2 mouse cellular contexts compared by ENCODE assay signal in genomic region chr1:75187914-75188483, GRCm38 (mm10).
A peak's percentile ranks its signal among the peaks of the same experiment; 100 is the strongest.
TF ChIP-seq lines count a peak whose summit lies in the region.

No protein-coding gene starts in this region.

TF ChIP-seq in CH12.LX, 34 proteins besides CTCF, POLR2A, EP300 and RAD21:
- no peak for TF ChIP-seq JUND (conservative IDR thresholded peaks at IDR 0.05; ENCODE audit: low read depth, low read length)
- no peak for TF ChIP-seq MXI1 (IDR thresholded peaks at IDR 0.05; ENCODE audit: low read depth, low read length)
TF ChIP-seq in CH12.LX: peak in this region for 0.

TF ChIP-seq in MEL, 35 proteins besides CTCF, POLR2A, EP300 and RAD21:
- TF ChIP-seq MYC (IDR thresholded peaks at IDR 0.05; ENCODE audit: low read depth, low read length) = peak; percentile 77; the same call in 1 of the 2 replicates
- TF ChIP-seq MAX (IDR thresholded peaks at IDR 0.05; ENCODE audit: low read length) = peak; percentile 42; the same call in 1 of the 2 replicates
- TF ChIP-seq MAFK (IDR thresholded peaks at IDR 0.05; ENCODE audit: borderline replicate concordance, low read depth, low read length) = no peak
- TF ChIP-seq E2F4 (IDR thresholded peaks at IDR 0.05; ENCODE audit: borderline replicate concordance, low read depth, low read length) = no peak
- TF ChIP-seq SMC3 (IDR thresholded peaks at IDR 0.05; ENCODE audit: low read depth, low read length) = no peak
- TF ChIP-seq MEF2A (IDR thresholded peaks at IDR 0.05; ENCODE audit: extremely low read depth, insufficient replicate concordance, low read depth, low read length, poor library complexity, severe bottlenecking) = no peak
- no peak for TF ChIP-seq ZMIZ1 (IDR thresholded peaks at IDR 0.05; ENCODE audit: low read depth, low read length)
- peak; percentile 95 for TF ChIP-seq TBP (IDR thresholded peaks at IDR 0.05; ENCODE audit: low read depth, low read length)
- TF ChIP-seq CHD1 (IDR thresholded peaks at IDR 0.05; ENCODE audit: low read depth, low read length) = no peak
- peak; percentile 47; the same call in 1 of the 2 replicates for TF ChIP-seq HCFC1 (IDR thresholded peaks at IDR 0.05; ENCODE audit: low read depth, low read length)
- peak; percentile 88 for TF ChIP-seq ETS1 (IDR thresholded peaks at IDR 0.05; ENCODE audit: low read depth, low read length)
- no peak for TF ChIP-seq USF2 (IDR thresholded peaks at IDR 0.05; ENCODE audit: borderline replicate concordance in 1 of 2, insufficient read depth in 1 of 2, low read depth in 1 of 2, low read length in 2 of 2)
- peak; percentile 86 for TF ChIP-seq SIN3A (IDR thresholded peaks at IDR 0.05; ENCODE audit: low read length)
- peak; percentile 29; the same call in 1 of the 2 replicates for TF ChIP-seq TCF12 (IDR thresholded peaks at IDR 0.05; ENCODE audit: low read depth, low read length)
- no peak for TF ChIP-seq UBTF (IDR thresholded peaks at IDR 0.05; ENCODE audit: borderline replicate concordance, insufficient read depth, low read depth, low read length)
- peak; percentile 55; the same call in 1 of the 2 replicates for TF ChIP-seq RCOR1 (IDR thresholded peaks at IDR 0.05; ENCODE audit: low read depth, low read length)
- 0 out of 2 replicates have a peak, but pooled peaks have one; percentile 44 for TF ChIP-seq MAZ (IDR thresholded peaks at IDR 0.05; ENCODE audit: low read depth, low read length)
- peak; percentile 53 for TF ChIP-seq MXI1 (IDR thresholded peaks at IDR 0.05; ENCODE audit: low read depth, low read length)
- TF ChIP-seq USF1 (IDR thresholded peaks at IDR 0.05; ENCODE audit: low read depth, low read length) = no peak
- peak; percentile 63 for TF ChIP-seq GATA1 (IDR thresholded peaks at IDR 0.05; ENCODE audit: low read depth, low read length)
- TF ChIP-seq MYB (IDR thresholded peaks at IDR 0.05; ENCODE audit: low read depth, low read length) = no peak
- TF ChIP-seq CHD2 (IDR thresholded peaks at IDR 0.05; ENCODE audit: low read length) = no peak
- peak; percentile 71; the same call in 1 of the 2 replicates for TF ChIP-seq JUND (IDR thresholded peaks at IDR 0.05; ENCODE audit: low read depth, low read length)
- TF ChIP-seq ELF1 (IDR thresholded peaks at IDR 0.05; ENCODE audit: low read depth, low read length) = peak; percentile 49; the same call in 1 of the 2 replicates
- peak; percentile 78 for TF ChIP-seq TAL1 (IDR thresholded peaks at IDR 0.05; ENCODE audit: low read length)
- no peak for TF ChIP-seq ZNF384 (IDR thresholded peaks at IDR 0.05; ENCODE audit: low read depth, low read length)
